Mouse (Mus musculus) liver, adult 2 months (tissue): ENCODE data around the gene Tgm2. TPM values are rescaled to one million over a fixed set of nuclear protein-coding genes. Genes with fewer than 3 reads are reported as not detected.

ENCODE experiments used
- DNase-seq: peaks from one replicate; pipeline ENCODE4 v3.0.0-alpha.2; 2011; ENCODE audit warnings: low read depth, low spot score; ENCODE audit errors: extremely low read depth
- H3K27ac ChIP-seq: fragments of 200-500 bp; replicated peaks from 2 replicates; pipeline ENCODE4 v1.5.1; 2012; ENCODE audit warnings: low read depth, mild to moderate bottlenecking, control low read depth, inconsistent platforms, low read length; ENCODE audit not compliant: insufficient read depth
- H3K27me3 ChIP-seq: fragments of 200-500 bp; 2 replicates; pipeline ENCODE4 v1.6.1; 2012; ENCODE audit warnings: mild to moderate bottlenecking, moderate library complexity, low read length, inconsistent platforms; ENCODE audit not compliant: control insufficient read depth, insufficient read depth
- H3K36me3 ChIP-seq: fragments of 200-500 bp; 2 replicates; pipeline ENCODE4 v1.6.1; 2012; ENCODE audit warnings: low read length, inconsistent platforms; ENCODE audit not compliant: control insufficient read depth, insufficient read depth
- H3K4me1 ChIP-seq: fragments of 200-500 bp; 2 replicates; pipeline ENCODE4 v1.6.1; 2011; ENCODE audit warnings: low read length; ENCODE audit not compliant: control insufficient read depth, insufficient read depth
- H3K4me3 ChIP-seq: fragments of 200-500 bp; 2 replicates; pipeline ENCODE4 v1.5.1; 2011; ENCODE audit warnings: low read depth, mild to moderate bottlenecking, control low read depth, low read length, moderate library complexity; ENCODE audit not compliant: insufficient read depth
- H3K79me2 ChIP-seq: fragments of 200-500 bp; 2 replicates; pipeline ENCODE4 v1.6.1; 2012; ENCODE audit warnings: inconsistent platforms, mild to moderate bottlenecking, low read length, moderate library complexity; ENCODE audit not compliant: control insufficient read depth, insufficient read depth
- H3K9ac ChIP-seq: fragments of 200-500 bp; 2 replicates; pipeline ENCODE4 v1.6.1; 2012; ENCODE audit warnings: low read depth, mild to moderate bottlenecking, control low read depth, inconsistent platforms, low read length
- CTCF ChIP-seq: fragments of 200-500 bp; IDR thresholded peaks from 2 replicates; pipeline ENCODE4 v1.5.1; 2011; ENCODE audit warnings: low read depth, low read length, control low read depth
- POLR2A ChIP-seq: fragments of 200-500 bp; IDR thresholded peaks from 2 replicates; pipeline ENCODE4 v1.6.1; 2011; ENCODE audit warnings: low read length, control low read depth; ENCODE audit not compliant: insufficient read depth; ENCODE audit errors: extremely low read depth
- WGBS: fragments of 180-500 bp; shearing (Covaris S2); methylation state at CpG from one replicate; pipeline ENCODE4 v1.1.7; 2018; 5-methylcytosine and 5-hydroxymethylcytosine counted together
- polyA plus RNA-seq: library from polyadenylated mRNA; depleted of rRNA; stranded (reverse); fragments of >200 nt; gene quantifications from 2 replicates; pipeline ENCODE4 v1.2.3, GENCODE M21; 2012
- total RNA-seq: library from RNA; depleted of rRNA; stranded (reverse); fragments of >200 nt; gene quantifications from 2 replicates; pipeline ENCODE4 v1.2.3, GENCODE M21; 2014

The Tgm2 gene
- total and polyA plus RNA-seq, 2 experiments: 68.3 to 91.7 TPM

DNA sequence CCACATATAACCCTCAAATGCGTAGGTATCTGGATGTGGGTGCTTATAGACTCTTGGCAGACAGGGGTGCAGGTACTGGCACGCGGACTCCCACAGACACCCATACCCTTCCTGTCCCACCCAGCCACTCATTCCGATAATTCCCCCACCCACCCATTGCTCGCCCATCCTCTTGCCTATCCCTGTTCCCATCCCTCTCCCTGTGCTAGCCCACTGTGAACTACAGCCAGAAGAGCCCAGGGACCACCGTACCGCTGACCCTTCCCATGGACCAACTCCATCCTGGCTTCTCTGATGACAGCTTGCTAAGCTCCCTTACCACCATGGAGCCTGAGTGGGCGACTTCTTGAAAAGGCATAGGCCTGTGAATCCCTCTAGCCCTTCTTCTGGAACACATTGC, 735 bp upstream of the Tgm2 start:
- H3K27ac ChIP-seq: no peak overlapping the region
- peaks cover 22% of the 10 kb centered on the region for H3K4me1 ChIP-seq
- TF ChIP-seq POLR2A: no peak
- no peak for TF ChIP-seq CTCF
- DNase-seq: no peak
- peaks cover 12% of the 10 kb centered on the region; the same call in 1 of the 2 replicates for H3K79me2 ChIP-seq
- no peak overlapping the region for H3K4me3 ChIP-seq
- no peaks in the 10 kb centered on the region for H3K27me3 ChIP-seq
- peaks cover 2% of the 10 kb centered on the region; the same call in 1 of the 2 replicates for H3K36me3 ChIP-seq
- 94% methylated on average over 8 of the region's 8 CpGs for WGBS
- H3K9ac ChIP-seq: no peak overlapping the region

DNA sequence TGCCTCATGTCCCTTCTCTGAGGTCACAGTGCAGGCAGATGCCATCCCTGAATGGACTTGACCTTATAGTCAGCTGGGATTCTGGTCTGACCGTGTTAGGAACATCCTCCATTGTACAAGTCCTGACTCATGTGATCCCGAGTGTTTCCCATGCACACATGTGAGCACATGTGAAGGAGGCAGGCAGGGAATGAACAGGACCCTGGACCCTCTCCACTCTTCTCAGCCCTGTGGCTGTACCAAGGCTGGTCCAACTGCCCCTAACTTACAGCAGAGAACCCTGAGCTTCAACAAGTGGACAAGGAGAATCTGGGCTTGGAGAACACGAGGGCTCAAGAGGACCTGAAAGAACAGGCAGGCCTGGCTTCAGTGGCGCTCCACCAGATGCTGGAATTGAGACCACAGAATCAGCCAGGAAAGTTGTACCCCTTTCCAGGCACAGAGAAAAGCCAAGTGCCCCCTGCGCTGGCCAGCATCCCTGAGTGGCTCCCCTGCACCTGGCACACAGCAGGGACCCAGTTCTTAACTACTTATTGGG, 639 bp downstream of the Tgm2 start:
- TF ChIP-seq CTCF (no peak), POLR2A (no peak)
- peak overlapping the region; percentile 96 for H3K27ac ChIP-seq
- no peaks in the 10 kb centered on the region for H3K27me3 ChIP-seq
- peak overlapping the region; percentile 98 for H3K4me3 ChIP-seq
- peaks cover 12% of the 10 kb centered on the region; the same call in 1 of the 2 replicates for H3K79me2 ChIP-seq
- peaks cover 2% of the 10 kb centered on the region; the same call in 1 of the 2 replicates for H3K36me3 ChIP-seq
- peak; percentile 55 for DNase-seq
- peaks cover 30% of the 10 kb centered on the region for H3K4me1 ChIP-seq
- 18% methylated on average over 5 of the region's 5 CpGs for WGBS
- peak overlapping the region; percentile 99 for H3K9ac ChIP-seq

DNA sequence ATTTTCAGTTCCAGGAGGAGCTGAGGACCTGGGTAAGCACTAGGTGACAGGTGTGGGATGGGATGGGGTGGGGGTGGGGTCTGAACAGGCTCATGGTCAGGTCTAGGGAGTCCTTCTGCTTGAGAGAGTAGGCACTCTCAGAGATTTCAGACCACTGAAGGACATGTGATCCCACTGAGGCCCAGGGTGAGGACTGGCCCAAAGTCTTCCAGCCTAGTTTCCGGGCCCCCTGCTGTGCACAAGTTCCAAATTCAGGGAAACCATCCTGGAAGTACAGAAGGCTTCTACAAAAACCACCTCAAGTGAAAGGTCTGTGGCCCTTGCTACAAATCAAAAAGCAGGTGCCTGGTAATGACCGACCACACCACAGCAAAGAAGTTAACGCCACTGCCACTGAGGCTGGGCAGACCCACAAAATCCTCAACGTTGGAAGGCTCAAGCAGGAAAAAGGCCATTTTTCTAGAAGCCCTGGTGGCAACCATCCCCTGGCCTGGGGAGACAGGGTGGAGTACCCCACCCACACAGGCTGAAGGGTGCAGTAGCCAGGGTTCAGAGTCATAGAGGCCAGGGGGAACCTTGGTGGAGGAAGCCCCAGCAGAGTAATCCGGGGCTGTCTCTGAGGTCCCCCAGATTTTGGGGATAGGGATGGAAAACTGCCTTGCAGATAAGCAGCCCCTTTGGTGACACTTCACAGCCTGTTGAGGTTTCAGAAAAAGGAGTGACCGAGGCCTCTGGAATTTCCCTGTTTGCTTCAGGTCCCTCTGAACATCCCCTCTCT, 1.3 kb downstream of the Tgm2 start:
- Histone ChIP-seq H3K9ac (peak overlapping the region; percentile 99), H3K36me3 (peaks cover 2% of the 10 kb centered on the region; the same call in 1 of the 2 replicates), H3K4me3 (peak overlapping the region; percentile 98), H3K4me1 (peaks cover 35% of the 10 kb centered on the region), H3K27me3 (no peaks in the 10 kb centered on the region), H3K27ac (peak overlapping the region; percentile 96), H3K79me2 (peaks cover 12% of the 10 kb centered on the region; the same call in 1 of the 2 replicates)
- no peak for DNase-seq
- TF ChIP-seq POLR2A (no peak), CTCF (no peak)
- 47% methylated on average over 6 of the region's 6 CpGs for WGBS

DNA sequence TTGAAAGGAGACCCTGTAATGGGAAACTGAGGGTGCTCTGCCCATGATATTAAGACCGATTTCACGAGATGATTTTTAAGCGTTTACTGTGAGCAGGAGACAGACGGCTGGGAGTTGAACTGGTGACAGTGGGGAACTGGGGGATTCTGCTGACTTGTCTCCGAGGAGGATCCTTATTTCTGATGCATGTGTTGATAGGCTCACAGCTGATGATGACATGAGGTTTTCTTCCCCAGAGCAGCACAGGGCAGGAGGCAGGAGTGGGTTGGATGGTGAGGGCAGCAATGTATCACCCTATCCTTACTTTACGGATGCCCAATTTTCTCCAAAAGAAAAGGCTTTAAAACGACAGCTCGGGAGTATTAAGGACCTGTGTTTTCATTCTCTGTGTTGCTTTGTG, 2.0 kb downstream of the Tgm2 start:
- 0 out of 2 replicates have a peak overlapping the region, but pooled peaks have one; percentile 4 for H3K4me3 ChIP-seq
- no peak for DNase-seq
- peaks cover 12% of the 10 kb centered on the region; the same call in 1 of the 2 replicates for H3K79me2 ChIP-seq
- peaks cover 35% of the 10 kb centered on the region for H3K4me1 ChIP-seq
- no peaks in the 10 kb centered on the region for H3K27me3 ChIP-seq
- 60% methylated on average over 8 of the region's 8 CpGs for WGBS
- 0 out of 2 replicates have a peak overlapping the region, but pooled peaks have one; percentile 12 for H3K27ac ChIP-seq
- H3K36me3 ChIP-seq: peaks cover 2% of the 10 kb centered on the region; the same call in 1 of the 2 replicates
- TF ChIP-seq CTCF (no peak), POLR2A (no peak)
- H3K9ac ChIP-seq: no peak overlapping the region; the same call in 1 of the 2 replicates

DNA sequence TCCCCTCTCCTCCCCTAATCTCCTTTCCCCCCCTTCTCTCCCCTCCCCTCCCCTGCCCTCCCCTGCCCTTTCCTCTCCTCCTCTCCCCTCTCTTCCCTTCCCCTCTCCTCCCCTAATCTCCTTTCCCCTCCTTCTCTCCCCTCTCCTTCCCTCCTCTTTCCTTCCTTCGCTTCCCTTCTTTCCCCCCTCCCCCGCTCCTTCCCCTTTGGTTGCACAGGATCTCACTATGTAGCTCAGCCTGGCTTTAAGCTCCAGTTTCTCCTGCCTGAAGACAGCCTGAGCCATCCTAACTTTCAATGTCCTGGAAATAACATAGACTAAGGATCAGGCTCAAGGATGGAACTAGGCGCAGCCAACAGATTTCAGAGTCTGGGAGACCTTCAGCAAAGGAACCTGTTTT, 2.4 kb downstream of the Tgm2 start:
- H3K27ac ChIP-seq: 0 out of 2 replicates have a peak overlapping the region, but pooled peaks have one; percentile 12
- no peak for TF ChIP-seq CTCF
- TF ChIP-seq POLR2A: no peak
- peaks cover 2% of the 10 kb centered on the region; the same call in 1 of the 2 replicates for H3K36me3 ChIP-seq
- no peaks in the 10 kb centered on the region for H3K27me3 ChIP-seq
- H3K79me2 ChIP-seq: peaks cover 12% of the 10 kb centered on the region; the same call in 1 of the 2 replicates
- peak overlapping the region; percentile 4; the same call in 1 of the 2 replicates for H3K4me3 ChIP-seq
- H3K4me1 ChIP-seq: peaks cover 35% of the 10 kb centered on the region
- WGBS: 77% methylated on average over 3 of the region's 3 CpGs
- H3K9ac ChIP-seq: no peak overlapping the region; the same call in 1 of the 2 replicates
- DNase-seq: no peak
